Mouse (Mus musculus) forebrain, embryonic 16.5 days (tissue): Measurements from ENCODE around the gene Acer2. TPM values are rescaled to one million over a fixed set of nuclear protein-coding genes. Genes with fewer than 3 reads are reported as not detected.

Source experiments
- ATAC-seq: fragments of 200-750 bp; cut with Nextera tagmentation; 2 replicates; pipeline ENCODE4 v1.8.0; 2017; ENCODE audit warnings: mild to moderate bottlenecking, moderate library complexity
- H3K27ac ChIP-seq: fragments of 300-500 bp; sonication (generic); 2 replicates; pipeline ENCODE4 v1.5.1; 2014; ENCODE audit warnings: low read length, control low read depth
- H3K27me3 ChIP-seq: fragments of 300-500 bp; sonication (generic); replicated peaks from 2 replicates; pipeline ENCODE4 v1.6.1; 2014; ENCODE audit warnings: low read length; ENCODE audit not compliant: control insufficient read depth, insufficient read depth
- H3K36me3 ChIP-seq: fragments of 300-500 bp; sonication (generic); 2 replicates; pipeline ENCODE4 v1.6.1; 2014; ENCODE audit not compliant: control insufficient read depth, insufficient read depth
- H3K4me1 ChIP-seq: fragments of 300-500 bp; sonication (generic); replicated peaks from 2 replicates; pipeline ENCODE4 v1.6.1; 2014; ENCODE audit warnings: low read length; ENCODE audit not compliant: control insufficient read depth, insufficient read depth
- H3K4me2 ChIP-seq: fragments of 300-500 bp; sonication (generic); 2 replicates; pipeline ENCODE4 v1.6.1; 2014; ENCODE audit warnings: mild to moderate bottlenecking, low read length, control low read depth
- H3K4me3 ChIP-seq: fragments of 300-500 bp; sonication (generic); replicated peaks from 2 replicates; pipeline ENCODE4 v1.5.1; 2014; ENCODE audit warnings: mild to moderate bottlenecking, low read length, control low read depth
- H3K9ac ChIP-seq: fragments of 300-500 bp; sonication (generic); replicated peaks from 2 replicates; pipeline ENCODE4 v1.6.1; 2014; ENCODE audit warnings: low read depth, low read length, control low read depth
- H3K9me3 ChIP-seq: fragments of 300-500 bp; sonication (generic); 2 replicates; pipeline ENCODE4 v1.6.1; 2016; ENCODE audit warnings: low read length; ENCODE audit not compliant: control insufficient read depth
- WGBS: fragments of 180-500 bp; shearing (Covaris S2); extraction: QIAGEN DNeasy Blood & Tissue Kit; methylation state at CpG from one replicate; pipeline ENCODE4 v1.1.7; 2014; 5-methylcytosine and 5-hydroxymethylcytosine counted together
- polyA plus RNA-seq: library from polyadenylated mRNA; unstranded; fragments of >200 nt; fragmentation: Nextera tagmentation; extraction: Ambion mirVana; gene quantifications from 2 replicates; pipeline ENCODE4 v1.2.1, GENCODE M21; 2015

The Acer2 gene
- polyA plus RNA-seq, 1 experiment from 2014 or later = 11.7 TPM

DNA sequence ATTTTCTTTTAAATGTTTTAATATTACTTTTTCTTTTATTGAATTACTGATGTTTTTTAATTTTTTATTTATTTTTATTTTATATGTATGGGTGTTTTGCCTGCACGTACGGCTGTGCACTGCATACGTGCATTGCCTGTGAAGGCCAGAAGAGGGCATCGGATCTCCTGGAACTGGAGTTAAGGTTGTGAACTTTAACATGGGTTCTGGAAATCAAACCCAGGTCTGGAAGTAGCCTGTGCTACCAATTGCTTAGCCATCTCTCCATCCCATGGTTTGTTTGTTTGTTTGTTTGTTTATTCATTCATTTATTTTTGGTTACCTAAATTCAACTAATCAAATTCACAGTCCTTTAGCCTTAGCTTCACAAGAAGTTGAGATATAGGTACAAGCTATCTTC, 10.7 kb downstream of the Acer2 start:
- H3K9ac ChIP-seq = no peak overlapping the region
- WGBS = 41% methylated on average over 4 of the region's 4 CpGs
- 0 out of 2 replicates have a peak, but pooled peaks cover 2% of the 10 kb centered on the region for H3K9me3 ChIP-seq
- no peak for ATAC-seq
- H3K27ac ChIP-seq = no peak overlapping the region
- H3K4me2 ChIP-seq = no peak overlapping the region
- H3K4me1 ChIP-seq = no peaks in the 10 kb centered on the region
- H3K27me3 ChIP-seq = 0 out of 2 replicates have a peak, but pooled peaks cover 2% of the 10 kb centered on the region
- H3K4me3 ChIP-seq = no peak overlapping the region
- H3K36me3 ChIP-seq = no peaks in the 10 kb centered on the region

DNA sequence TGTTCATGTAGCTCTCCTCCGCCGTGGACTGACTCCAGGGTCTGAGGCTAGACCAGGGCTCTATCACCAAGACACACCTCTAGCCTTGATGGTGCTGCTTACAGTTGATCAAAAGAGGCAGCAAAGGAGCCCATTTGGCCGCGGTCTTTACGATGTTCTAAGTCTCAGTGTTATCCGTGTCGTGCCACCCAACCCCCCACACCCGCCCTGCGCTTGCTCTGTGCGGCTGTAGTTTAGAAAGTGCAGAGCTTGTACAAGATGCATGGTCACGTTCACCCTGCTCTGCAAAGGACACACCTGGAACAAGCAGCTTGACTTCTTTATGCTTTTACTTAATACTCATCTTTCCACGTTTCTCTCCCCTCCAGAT, 11.6 kb downstream of the Acer2 start:
- no peak for ATAC-seq
- Histone ChIP-seq H3K27ac (no peak overlapping the region), H3K27me3 (0 out of 2 replicates have a peak, but pooled peaks cover 2% of the 10 kb centered on the region), H3K4me2 (peak overlapping the region; percentile 1; the same call in 1 of the 2 replicates), H3K9me3 (0 out of 2 replicates have a peak, but pooled peaks cover 2% of the 10 kb centered on the region), H3K4me1 (no peaks in the 10 kb centered on the region), H3K4me3 (no peak overlapping the region), H3K9ac (no peak overlapping the region), H3K36me3 (no peaks in the 10 kb centered on the region)
- 55% methylated on average over 12 of the region's 12 CpGs for WGBS

DNA sequence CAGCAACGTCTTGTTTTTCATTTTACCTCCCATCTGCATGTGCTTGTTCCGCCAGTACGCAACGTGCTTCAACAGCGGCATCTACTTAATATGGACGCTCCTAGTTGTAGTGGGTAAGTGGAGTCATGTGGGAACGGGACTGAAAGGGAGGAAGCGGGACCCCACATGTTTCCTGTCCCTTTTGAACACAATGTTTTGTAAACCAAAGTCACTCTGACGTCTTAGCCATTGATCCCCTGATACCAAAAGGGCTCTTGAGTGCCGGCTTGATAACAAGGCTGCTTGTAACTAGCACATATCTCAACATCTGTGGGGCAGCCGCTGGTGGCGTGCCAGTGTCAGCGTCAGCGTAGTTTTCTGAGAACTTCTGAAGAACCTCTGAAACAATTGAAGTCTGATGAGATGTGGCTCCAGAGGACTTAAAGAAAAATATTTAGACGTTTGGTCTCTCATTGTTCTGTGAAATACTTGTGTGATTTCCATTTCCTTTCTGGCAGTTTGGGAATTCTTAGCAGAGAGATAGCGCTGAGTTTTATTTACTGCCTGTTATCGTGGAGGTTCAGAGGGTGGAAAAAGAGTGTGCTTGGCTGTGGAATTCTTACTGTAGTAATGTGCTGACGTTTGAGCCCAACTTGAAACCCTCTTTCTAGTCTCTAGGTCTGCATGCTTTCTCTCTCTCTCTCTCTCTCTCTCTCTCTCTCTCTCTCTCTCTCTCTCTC, 12.1 kb downstream of the Acer2 start:
- no peaks in the 10 kb centered on the region for H3K4me1 ChIP-seq
- H3K4me2 ChIP-seq = peak overlapping the region; percentile 1; the same call in 1 of the 2 replicates
- 0 out of 2 replicates have a peak, but pooled peaks cover 2% of the 10 kb centered on the region for H3K9me3 ChIP-seq
- H3K27ac ChIP-seq = no peak overlapping the region
- no peak overlapping the region for H3K4me3 ChIP-seq
- 0 out of 2 replicates have a peak, but pooled peaks cover 2% of the 10 kb centered on the region for H3K27me3 ChIP-seq
- H3K36me3 ChIP-seq = no peaks in the 10 kb centered on the region
- WGBS = 51% methylated on average over 18 of the region's 18 CpGs
- ATAC-seq = 0 out of 2 replicates have a peak, but pooled peaks have one; percentile 26
- no peak overlapping the region for H3K9ac ChIP-seq

DNA sequence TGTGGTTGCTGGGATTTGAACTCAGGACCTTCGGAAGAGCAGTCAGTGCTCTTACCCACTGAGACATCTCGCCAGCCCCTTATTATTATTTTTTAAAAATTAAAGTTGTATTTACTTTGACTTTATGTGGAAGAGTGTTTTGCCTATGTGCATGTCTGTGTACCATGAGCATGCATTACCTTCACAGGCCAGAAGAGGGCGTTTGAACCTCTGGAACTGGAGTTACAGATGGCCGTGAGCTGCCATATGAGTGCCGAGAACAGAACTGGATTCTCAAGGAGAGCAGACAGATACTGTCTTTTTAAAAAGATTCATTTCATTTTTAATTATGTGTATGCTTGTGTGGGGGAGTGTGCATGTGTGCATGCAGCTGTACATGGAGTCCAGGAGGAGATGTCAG, 13.7 kb downstream of the Acer2 start:
- 0 out of 2 replicates have a peak, but pooled peaks cover 2% of the 10 kb centered on the region for H3K27me3 ChIP-seq
- no peak for ATAC-seq
- WGBS = 71% methylated on average over 5 of the region's 5 CpGs

DNA sequence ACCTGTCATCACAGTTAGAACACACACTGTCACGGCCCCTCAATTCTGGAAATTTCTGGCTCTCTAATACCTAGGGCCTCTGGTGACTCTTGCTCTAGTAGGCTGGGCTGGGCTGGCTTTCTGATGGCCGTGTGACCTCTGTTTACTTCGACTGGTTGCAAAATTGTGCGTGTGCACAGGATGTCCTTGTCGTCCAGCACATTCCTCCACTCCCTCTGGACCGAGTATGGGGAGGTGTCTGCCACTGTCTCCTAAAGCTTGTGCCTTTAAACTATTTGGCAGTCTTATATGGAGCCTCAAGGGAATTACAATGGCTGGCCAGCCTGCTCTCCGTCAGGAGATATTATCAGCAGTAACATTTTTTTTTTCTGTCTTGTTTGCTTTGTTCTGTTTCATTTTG, 23.2 kb downstream of the Acer2 start:
- Histone ChIP-seq H3K4me2 (no peak overlapping the region), H3K4me1 (no peaks in the 10 kb centered on the region), H3K4me3 (no peak overlapping the region), H3K36me3 (no peaks in the 10 kb centered on the region), H3K9ac (no peak overlapping the region), H3K27ac (no peak overlapping the region), H3K27me3 (no peaks in the 10 kb centered on the region), H3K9me3 (no peaks in the 10 kb centered on the region)
- ATAC-seq = no peak
- WGBS = 83% methylated on average over 7 of the region's 7 CpGs

More for the DNA sequence above, 13.7 kb downstream of the Acer2 start:
- H3K36me3 ChIP-seq = no peaks in the 10 kb centered on the region
- H3K4me3 ChIP-seq = no peak overlapping the region
- no peaks in the 10 kb centered on the region for H3K4me1 ChIP-seq
- H3K9me3 ChIP-seq = 0 out of 2 replicates have a peak, but pooled peaks cover 2% of the 10 kb centered on the region
- no peak overlapping the region for H3K9ac ChIP-seq
- H3K4me2 ChIP-seq = no peak overlapping the region
- no peak overlapping the region for H3K27ac ChIP-seq

DNA sequence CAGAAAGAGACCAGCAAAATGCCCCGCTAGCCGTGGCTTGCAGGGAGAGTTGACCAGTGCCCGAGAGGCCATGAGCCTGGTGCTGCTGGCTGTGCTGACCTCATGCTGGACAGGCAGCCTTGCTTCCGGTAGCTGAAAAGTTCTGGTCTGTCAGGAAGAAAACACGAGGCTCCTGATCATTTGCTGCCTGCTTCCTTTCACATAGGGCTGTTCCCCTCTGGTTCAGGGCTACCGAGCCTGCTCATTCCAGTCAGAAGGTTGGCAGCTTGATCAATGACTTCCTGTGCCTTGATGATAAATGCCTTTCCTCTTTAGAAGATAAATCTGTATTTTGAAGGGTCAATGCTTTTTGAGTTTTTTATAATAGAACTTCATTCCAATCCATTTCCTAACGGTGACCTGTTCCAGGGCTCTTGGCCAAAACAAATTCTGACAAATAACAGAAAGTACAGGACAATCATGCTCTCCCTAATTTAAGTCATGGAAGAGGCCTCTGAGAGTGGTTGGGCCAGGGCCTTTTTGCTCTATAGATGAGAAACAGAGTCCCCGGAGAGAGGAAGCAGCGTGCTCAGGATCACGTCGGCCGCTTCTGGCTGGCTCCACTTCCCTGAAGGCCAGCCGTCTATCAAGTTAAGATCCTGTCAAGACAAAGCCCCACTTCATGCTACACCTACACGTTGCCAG, 24.7 kb downstream of the Acer2 start:
- no peaks in the 10 kb centered on the region for H3K27me3 ChIP-seq
- no peak overlapping the region for H3K4me2 ChIP-seq
- no peak overlapping the region for H3K4me3 ChIP-seq
- H3K27ac ChIP-seq = no peak overlapping the region
- no peak overlapping the region for H3K9ac ChIP-seq
- no peaks in the 10 kb centered on the region for H3K4me1 ChIP-seq
- ATAC-seq = no peak
- WGBS = 75% methylated on average over 14 of the region's 14 CpGs
- no peaks in the 10 kb centered on the region for H3K36me3 ChIP-seq
- no peaks in the 10 kb centered on the region for H3K9me3 ChIP-seq

DNA sequence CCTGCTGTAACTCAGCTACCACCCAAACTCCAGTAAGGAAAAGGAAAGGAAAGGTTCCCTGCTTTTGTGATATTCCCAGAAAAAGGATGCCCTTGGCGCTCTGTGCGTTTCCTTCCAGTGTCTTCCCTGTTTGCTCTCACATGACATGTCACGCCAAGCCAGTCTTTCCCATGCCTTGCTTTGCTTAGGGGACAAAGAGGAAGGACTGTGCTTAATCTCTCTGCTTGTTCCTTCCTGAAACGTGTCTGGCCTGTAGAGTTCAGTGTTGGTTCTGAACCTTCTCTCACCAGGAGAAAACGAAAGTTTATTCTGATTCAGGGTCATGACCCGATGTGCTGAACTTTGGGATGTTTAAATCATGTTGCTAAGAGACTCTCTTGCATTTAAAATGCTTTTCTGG, 28.2 kb downstream of the Acer2 start:
- no peak for ATAC-seq
- Histone ChIP-seq H3K27me3 (no peaks in the 10 kb centered on the region), H3K4me2 (no peak overlapping the region), H3K9ac (no peak overlapping the region), H3K36me3 (no peaks in the 10 kb centered on the region), H3K4me1 (no peaks in the 10 kb centered on the region), H3K27ac (no peak overlapping the region), H3K4me3 (no peak overlapping the region), H3K9me3 (no peaks in the 10 kb centered on the region)
- 78% methylated on average over 6 of the region's 6 CpGs for WGBS

DNA sequence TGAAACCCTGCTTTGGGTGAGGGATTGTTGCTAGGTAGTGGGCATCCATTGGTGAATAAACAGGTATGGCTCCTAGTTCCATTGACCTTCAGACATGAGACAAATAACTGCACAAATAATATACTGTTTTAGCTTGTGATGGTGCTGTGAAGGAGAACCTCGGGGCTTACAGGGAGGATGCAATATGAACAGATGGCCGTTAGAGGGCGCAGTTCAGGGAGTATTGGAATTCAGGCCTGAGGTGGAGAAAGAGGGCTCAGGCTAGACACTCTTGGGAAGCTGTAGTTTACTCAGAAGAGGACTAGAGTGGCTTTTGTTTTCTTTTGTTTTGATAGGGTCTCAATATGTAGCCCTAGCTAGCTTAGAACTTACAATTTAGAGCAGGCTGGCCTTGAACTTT, 30.8 kb downstream of the Acer2 start:
- H3K9ac ChIP-seq = no peak overlapping the region
- WGBS = 38% methylated on average over 3 of the region's 3 CpGs
- no peak overlapping the region for H3K27ac ChIP-seq
- no peaks in the 10 kb centered on the region for H3K9me3 ChIP-seq
- H3K4me3 ChIP-seq = no peak overlapping the region
- no peak overlapping the region for H3K4me2 ChIP-seq
- H3K36me3 ChIP-seq = no peaks in the 10 kb centered on the region
- no peaks in the 10 kb centered on the region for H3K27me3 ChIP-seq
- ATAC-seq = no peak
- no peaks in the 10 kb centered on the region for H3K4me1 ChIP-seq

DNA sequence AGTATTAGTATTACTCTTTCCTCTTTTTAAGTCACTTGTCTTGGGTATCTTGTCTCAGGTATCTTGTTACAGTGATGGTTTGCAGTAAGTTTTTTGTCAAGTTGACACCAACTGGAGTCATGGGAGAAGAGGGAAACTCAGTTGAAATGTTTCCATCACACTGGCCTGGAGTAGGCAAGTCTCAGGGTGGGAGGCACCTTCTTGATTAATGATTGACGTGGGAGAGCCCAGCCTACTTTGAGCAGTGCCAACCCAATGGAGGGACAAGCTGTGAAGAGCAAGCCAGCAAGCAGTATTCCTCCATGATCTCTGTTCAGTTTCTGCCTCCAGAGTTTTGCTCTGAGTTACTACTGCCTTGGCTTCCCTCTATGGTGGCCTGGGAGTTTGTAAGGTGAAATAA, 31.7 kb downstream of the Acer2 start:
- no peak overlapping the region for H3K4me2 ChIP-seq
- WGBS = 75% methylated on average over 1 of the region's 1 CpGs
- no peaks in the 10 kb centered on the region for H3K27me3 ChIP-seq
- H3K9ac ChIP-seq = no peak overlapping the region
- H3K27ac ChIP-seq = no peak overlapping the region
- ATAC-seq = no peak
- H3K4me1 ChIP-seq = no peaks in the 10 kb centered on the region
- H3K9me3 ChIP-seq = no peaks in the 10 kb centered on the region
- no peaks in the 10 kb centered on the region for H3K36me3 ChIP-seq
- H3K4me3 ChIP-seq = no peak overlapping the region
